Mouse (Mus musculus) megakaryocyte progenitor cell, adult 5-6 weeks (primary cell): ENCODE data around the gene Gmfb. TPM values are rescaled to one million over a fixed set of nuclear protein-coding genes. Genes with fewer than 3 reads are reported as not detected.

Experiments used
- ATAC-seq: replicated peaks from 2 replicates; pipeline ENCODE4 v1.8.0; 2016; ENCODE audit warnings: mild to moderate bottlenecking, moderate TSS enrichment, inconsistent platforms; ENCODE audit not compliant: poor library complexity
- total RNA-seq, 2 experiments: library from RNA; stranded (forward) in 1 of 2; stranded (reverse) in 1 of 2; fragments of 157-497, 149-512 nt in 1 of 2; fragments of 200-1000 nt in 1 of 2; gene quantifications; 2 replicates each; pipeline versions ENCODE4 v1.2.3 to v1.2.4; 2015 to 2017

Gmfb gene
- total RNA-seq, 2 experiments from 2014 or later = 68.2 to 78.9 TPM

GRCm38 (mm10) chr14:46803791-46804190, 18.3 kb downstream of the Gmfb start:
- ATAC-seq = no peak

GRCm38 (mm10) chr14:46803259-46803658, 18.8 kb downstream of the Gmfb start:
- ATAC-seq = no peak

GRCm38 (mm10) chr14:46800684-46801345, 21.2 kb downstream of the Gmfb start:
- peak; percentile 83 for ATAC-seq

- peak; percentile 52 for ATAC-seq
Observed at GRCm38 (mm10) chr14:46794157-46794556, 27.9 kb downstream of the Gmfb start.

- no peak for ATAC-seq
Observed at GRCm38 (mm10) chr14:46790723-46791122, 31.3 kb downstream of the Gmfb start.

GRCm38 (mm10) chr14:46790303-46790702, 31.7 kb downstream of the Gmfb start:
- peak; percentile 69 for ATAC-seq

- no peak for ATAC-seq
Observed at GRCm38 (mm10) chr14:46788505-46788901, 33.5 kb downstream of the Gmfb start.

GRCm38 (mm10) chr14:46787787-46788504, 34.1 kb downstream of the Gmfb start, which contains the start of gene Cnih1:
TSS of gene Cnih1 (minus strand) at chr14:46788411.
- ATAC-seq = peak; percentile 88

GRCm38 (mm10) chr14:46787454-46787786, 34.6 kb downstream of the Gmfb start:
- no peak for ATAC-seq

- ATAC-seq = no peak
Observed at GRCm38 (mm10) chr14:46785247-46785646, 36.8 kb downstream of the Gmfb start.

GRCm38 (mm10) chr14:46783327-46783926, 38.6 kb downstream of the Gmfb start:
- ATAC-seq = no peak

GRCm38 (mm10) chr14:46782187-46782828, 39.7 kb downstream of the Gmfb start:
- no peak for ATAC-seq

- no peak for ATAC-seq
Observed at GRCm38 (mm10) chr14:46781086-46781485, 41.0 kb downstream of the Gmfb start.

- 0 out of 2 replicates have a peak, but pooled peaks have one; percentile 44 for ATAC-seq
Observed at GRCm38 (mm10) chr14:46779217-46779616, 42.8 kb downstream of the Gmfb start.

GRCm38 (mm10) chr14:46778756-46779155, 43.3 kb downstream of the Gmfb start:
- no peak for ATAC-seq

- ATAC-seq = no peak
Observed at GRCm38 (mm10) chr14:46770036-46770435, 52.0 kb downstream of the Gmfb start.

GRCm38 (mm10) chr14:46767116-46767515, 54.9 kb downstream of the Gmfb start:
- no peak for ATAC-seq

- 0 out of 2 replicates have a peak, but pooled peaks have one; percentile 13 for ATAC-seq
Observed at GRCm38 (mm10) chr14:46761186-46761585, 60.9 kb downstream of the Gmfb start.

- ATAC-seq = peak; percentile 99
Observed at GRCm38 (mm10) chr14:46760355-46761029, 61.5 kb downstream of the Gmfb start, which contains the start of gene Cdkn3. TSS of gene Cdkn3 (plus strand) at chr14:46760541.

- ATAC-seq = no peak; the same call in 1 of the 2 replicates
Observed at GRCm38 (mm10) chr14:46759970-46760354, 62.1 kb downstream of the Gmfb start.
